Mouse (Mus musculus): ENCODE measurements at regions not wholly inside any gene's neighbourhood (a gene's known extent, or its start where the extent isn't known, plus 50 kb on each side); places are given as distances from the start of the nearest gene placed in this dataset.

GRCm38 (mm10) chrX:147616374-147616773, 62.5 kb upstream of the Lrch2 start:
- H3K9me3 ChIP-seq (ENCODE audit: control insufficient read depth, low read length) = no peaks in the 10 kb centered on the region
- no peak overlapping the region for H3K27ac ChIP-seq (replicated peaks; ENCODE audit: low read depth, low read length)
- no peaks in the 10 kb centered on the region for H3K36me3 ChIP-seq (ENCODE audit: control insufficient read depth, insufficient read depth, low read length)
- H3K4me3 ChIP-seq (replicated peaks; ENCODE audit: low read depth, low read length) = no peak overlapping the region
- ATAC-seq (ENCODE audit: low FRiP score, low TSS enrichment) = no peak
- 77% methylated on average over 2 of the region's 2 CpGs for WGBS
- no peaks in the 10 kb centered on the region for H3K4me1 ChIP-seq (ENCODE audit: control insufficient read depth, insufficient read depth, low read length)
- DNase-seq = no peak
- no peak overlapping the region for H3K9ac ChIP-seq (replicated peaks; ENCODE audit: low read length)
- no peak overlapping the region for H3K4me2 ChIP-seq (ENCODE audit: low read length)
- H3K27me3 ChIP-seq (ENCODE audit: control insufficient read depth, insufficient read depth, low read length) = no peaks in the 10 kb centered on the region

DNA sequence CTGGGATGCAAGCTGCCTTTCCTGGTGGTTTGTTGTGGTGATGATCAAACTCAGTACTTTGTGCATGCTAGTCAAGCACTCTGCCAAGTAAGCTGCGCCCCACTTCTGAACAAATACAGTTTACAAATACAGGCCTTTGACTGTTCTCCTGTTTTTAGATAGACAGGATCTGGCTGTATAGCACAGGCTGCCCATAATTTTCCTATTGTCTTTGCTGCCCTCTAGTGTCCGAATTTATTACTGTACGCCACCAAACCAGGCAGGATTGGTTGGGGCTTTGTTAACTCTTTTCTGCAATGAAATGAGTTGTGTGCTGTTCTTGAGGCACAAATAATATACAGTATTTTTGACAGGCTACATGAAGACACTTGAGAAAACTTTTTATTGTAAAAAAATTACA, 54.8 kb upstream of the Lrch2 start:
- Histone ChIP-seq H3K4me3 (replicated peaks; ENCODE audit: low read depth, low read length) (no peak overlapping the region), H3K4me2 (ENCODE audit: low read length) (no peak overlapping the region), H3K36me3 (ENCODE audit: control insufficient read depth, insufficient read depth, low read length) (no peaks in the 10 kb centered on the region), H3K27ac (replicated peaks; ENCODE audit: low read depth, low read length) (no peak overlapping the region), H3K27me3 (ENCODE audit: control insufficient read depth, insufficient read depth, low read length) (no peaks in the 10 kb centered on the region), H3K4me1 (ENCODE audit: control insufficient read depth, insufficient read depth, low read length) (no peaks in the 10 kb centered on the region), H3K9ac (replicated peaks; ENCODE audit: low read length) (no peak overlapping the region), H3K9me3 (ENCODE audit: control insufficient read depth, low read length) (no peaks in the 10 kb centered on the region)
- DNase-seq = peak; percentile 81
- peak; percentile 57 for ATAC-seq (ENCODE audit: low FRiP score, low TSS enrichment)
- WGBS = 19% methylated on average over 3 of the region's 3 CpGs

Measured in midbrain, embryonic 14.5 days (tissue).